Mouse (Mus musculus) erythroblast, adult 5-6 weeks (primary cell): ENCODE results near the gene Serinc3. TPM values are rescaled to one million over a fixed set of nuclear protein-coding genes. Genes with fewer than 3 reads are reported as not detected.
"Not testable (repeated sequence)": the region's sequence is repeated elsewhere in the genome, so short reads cannot be mapped to it uniquely, and the experiment has no call there.

Experiments used
- ATAC-seq: replicated peaks from 2 replicates; pipeline ENCODE4 v1.8.0; 2016; ENCODE audit warnings: moderate number of reproducible peaks, mild to moderate bottlenecking, moderate TSS enrichment, inconsistent platforms; ENCODE audit not compliant: poor library complexity, low FRiP score, severe bottlenecking
- total RNA-seq, 2 experiments: library from RNA; stranded (forward) in 1 of 2; stranded (reverse) in 1 of 2; fragments of 150-400 nt in 1 of 2; fragments of 200-764, 138-1000 nt in 1 of 2; gene quantifications; 2 replicates each; pipeline versions ENCODE4 v1.2.3 to v1.2.4; 2015 to 2017; ENCODE audit warnings: low replicate concordance in 2 of 2

The Serinc3 gene
- total RNA-seq, 2 experiments from 2014 or later: 1,365 to 1,814 TPM

GRCm38 (mm10) chr2:163667045-163667444 lies 22.1 kb upstream of the Serinc3 start:
- no peak for ATAC-seq

- no peak for ATAC-seq
Observed at GRCm38 (mm10) chr2:163663930-163664329, 19.0 kb upstream of the Serinc3 start.

- ATAC-seq: no peak
Observed at GRCm38 (mm10) chr2:163662698-163663221, 17.8 kb upstream of the Serinc3 start.

GRCm38 (mm10) chr2:163662076-163662475 lies 17.1 kb upstream of the Serinc3 start:
- ATAC-seq: no peak

- no peak for ATAC-seq
Observed at GRCm38 (mm10) chr2:163661371-163661850, 16.5 kb upstream of the Serinc3 start.

- ATAC-seq: peak; percentile 33; the same call in 1 of the 2 replicates
Observed at GRCm38 (mm10) chr2:163660103-163660701, 15.3 kb upstream of the Serinc3 start.

GRCm38 (mm10) chr2:163659431-163659830 lies 14.5 kb upstream of the Serinc3 start:
- ATAC-seq: no peak

- ATAC-seq: peak; percentile 29
Observed at GRCm38 (mm10) chr2:163658941-163659340, 14.0 kb upstream of the Serinc3 start.

GRCm38 (mm10) chr2:163657975-163658886 lies 13.3 kb upstream of the Serinc3 start, which contains the start of gene Pkig:
Gene Pkig, plus strand, starts transcription at chr2:163658386.
- peak; percentile 85 for ATAC-seq

- ATAC-seq: no peak
Observed at GRCm38 (mm10) chr2:163657486-163657885, 12.6 kb upstream of the Serinc3 start.

GRCm38 (mm10) chr2:163655699-163656098 lies 10.8 kb upstream of the Serinc3 start:
- ATAC-seq: not testable (repeated sequence)

GRCm38 (mm10) chr2:163646461-163647080 lies 1.6 kb upstream of the Serinc3 start:
- no peak for ATAC-seq

- ATAC-seq: no peak
Observed at GRCm38 (mm10) chr2:163645700-163646460, 949 bp upstream of the Serinc3 start.

GRCm38 (mm10) chr2:163644047-163644446 lies 884 bp downstream of the Serinc3 start:
- no peak for ATAC-seq

- peak; percentile 10; the same call in 1 of the 2 replicates for ATAC-seq
Observed at GRCm38 (mm10) chr2:163643576-163643971, 1.4 kb downstream of the Serinc3 start.

- ATAC-seq: peak; percentile 68
Observed at GRCm38 (mm10) chr2:163642685-163643575, 2.0 kb downstream of the Serinc3 start.

GRCm38 (mm10) chr2:163641681-163642080 lies 3.2 kb downstream of the Serinc3 start:
- no peak for ATAC-seq

- no peak for ATAC-seq
Observed at GRCm38 (mm10) chr2:163640493-163640892, 4.4 kb downstream of the Serinc3 start.
